Mouse (Mus musculus) embryo, embryonic 9.5 days (tissue): Measurements from ENCODE around the gene Azi2.
A peak's percentile ranks its signal among the peaks of the same experiment; 100 is the strongest.

Source experiments
- DNase-seq: peaks from one replicate; pipeline ENCODE4 v3.0.0-alpha.2; 2017; ENCODE audit errors: extremely low spot score

Azi2 gene

DNA sequence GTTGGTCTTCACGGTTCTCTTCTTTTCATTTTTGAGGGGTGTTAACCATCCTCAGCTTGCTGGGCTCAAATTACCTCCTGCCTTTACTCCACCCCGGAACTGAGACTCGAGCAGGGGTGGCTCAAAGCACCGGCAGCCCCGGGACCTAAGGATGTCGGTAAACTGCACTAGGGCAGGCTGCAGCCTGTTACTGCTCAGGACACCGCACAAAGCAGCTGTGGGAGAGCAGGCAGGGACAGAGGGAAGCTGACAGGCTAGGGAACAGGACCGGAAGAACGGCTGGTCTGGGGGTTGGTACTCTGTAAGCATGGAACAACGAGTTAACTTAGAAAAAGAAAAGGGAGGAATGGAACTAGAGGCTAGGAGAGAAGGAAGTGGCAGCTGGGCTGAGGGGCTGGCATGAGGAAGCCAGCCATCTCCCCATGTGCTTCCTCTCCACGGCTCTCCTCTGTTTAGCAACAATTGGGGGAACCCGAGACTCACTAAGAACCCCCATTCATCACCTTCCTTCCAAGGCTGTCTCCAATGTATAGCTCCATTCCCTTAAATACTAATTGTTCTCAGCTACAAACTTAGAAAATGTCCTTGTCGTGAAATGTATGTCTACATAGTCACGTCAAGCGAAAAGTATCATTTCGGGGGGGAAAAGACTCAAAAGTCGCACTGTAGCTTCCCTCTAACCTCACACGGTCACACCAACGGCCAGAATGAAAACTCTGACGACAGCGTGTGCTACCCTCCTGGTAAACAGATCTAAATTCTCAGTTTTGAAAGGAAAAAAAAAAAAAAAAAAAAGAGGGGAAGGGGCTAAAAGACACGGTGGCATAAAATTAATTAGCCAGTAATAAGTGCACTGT lies 42.5 kb downstream of the Azi2 start:
- DNase-seq: peak; percentile 27

GRCm38 (mm10) chr9:118083834-118084233 lies 43.5 kb downstream of the Azi2 start:
- DNase-seq: no peak

DNA sequence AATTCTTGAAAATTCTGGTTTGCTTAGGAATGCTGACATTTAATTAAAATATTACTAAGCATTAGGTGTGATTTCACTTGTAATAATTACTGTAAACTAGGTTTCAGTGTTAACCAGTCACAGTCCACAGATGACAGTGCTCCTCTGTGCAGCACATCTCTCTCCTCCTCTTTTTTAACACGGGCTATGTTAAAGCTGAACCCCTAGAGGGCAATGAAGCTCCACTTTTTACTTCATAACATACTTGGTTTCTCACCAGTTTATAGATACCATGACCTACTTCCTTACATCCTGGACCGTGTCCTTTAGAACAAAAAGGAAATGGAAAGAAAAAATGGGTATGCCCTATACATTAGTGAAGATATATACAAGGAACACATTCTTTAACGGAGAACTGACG lies 59.1 kb downstream of the Azi2 start:
- peak; percentile 11 for DNase-seq

- DNase-seq: no peak
These were observed 60.2 kb downstream of the Azi2 start for GRCm38 (mm10) chr9:118100484-118100883.

- DNase-seq: no peak
These were observed 61.5 kb downstream of the Azi2 start for GRCm38 (mm10) chr9:118101802-118102201.

DNA sequence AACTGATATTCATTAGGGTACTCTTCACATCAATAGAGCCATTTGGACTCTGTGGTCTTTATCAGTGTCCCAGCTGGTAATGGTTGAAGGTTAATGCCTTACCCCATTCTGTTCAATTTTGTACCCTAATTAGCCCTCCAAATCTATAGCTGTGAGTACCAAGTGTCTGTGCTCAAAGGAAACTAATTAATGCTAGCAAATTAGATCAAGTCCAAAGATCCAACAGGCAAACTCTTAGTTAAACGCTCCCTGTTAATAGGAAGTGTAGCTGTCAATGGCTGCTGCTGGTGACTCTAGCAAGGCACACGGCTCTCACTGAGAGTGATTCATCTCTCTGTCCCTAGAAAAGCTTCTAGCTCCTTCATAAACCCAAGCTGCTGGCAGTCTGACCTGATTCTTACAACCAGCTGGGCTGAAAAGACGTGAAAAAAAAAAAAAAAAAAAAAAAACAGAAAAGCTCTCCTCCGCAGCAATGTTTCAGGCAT lies 68.3 kb downstream of the Azi2 start:
- no peak for DNase-seq

- no peak for DNase-seq
These were observed 69.5 kb downstream of the Azi2 start for GRCm38 (mm10) chr9:118109697-118110359.

- no peak for DNase-seq
These were observed 70.0 kb downstream of the Azi2 start for GRCm38 (mm10) chr9:118110360-118110710.
